Mouse (Mus musculus) cerebellum, adult 9-11 months (tissue): ENCODE measurements around the gene Dffa.
"Not testable (repeated sequence)": the region's sequence is repeated elsewhere in the genome, so short reads cannot be mapped to it uniquely, and the experiment has no call there.

Experiments
- DNase-seq: peaks from one replicate; pipeline ENCODE4 v3.0.0; 2022

Gene Dffa

GRCm38 (mm10) chr4:149099369-149100017, 4.5 kb upstream of the Dffa start, which contains the start of gene Pex14:
Pex14 (minus strand) TSS chr4:149099876.
- peak; percentile 91 for DNase-seq

DNA sequence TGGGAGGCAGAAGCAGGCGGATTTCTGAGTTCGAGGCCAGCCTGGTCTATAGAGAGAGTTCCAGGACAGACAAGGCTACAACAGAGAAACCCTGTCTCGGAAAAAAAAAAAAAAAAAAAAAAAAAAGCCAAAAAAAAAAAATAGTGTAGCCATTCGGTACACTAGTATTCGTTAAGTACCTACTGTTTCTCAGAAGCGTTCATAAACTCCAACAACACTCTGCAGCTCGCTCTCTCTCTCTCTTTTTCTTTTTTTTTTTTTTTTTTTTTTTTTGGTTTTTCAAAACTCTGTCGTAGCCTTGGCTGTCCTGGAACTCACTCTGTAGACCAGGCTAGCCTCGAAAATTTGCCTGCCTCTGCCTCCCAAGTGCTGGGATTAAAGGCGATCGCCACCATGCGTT, 3.5 kb upstream of the Dffa start:
- not testable (repeated sequence) for DNase-seq

GRCm38 (mm10) chr4:149101456-149101855, 2.5 kb upstream of the Dffa start:
- DNase-seq = peak; percentile 37

GRCm38 (mm10) chr4:149119978-149120562, 16.1 kb downstream of the Dffa start:
- DNase-seq = not testable (repeated sequence)

GRCm38 (mm10) chr4:149123432-149123831, 19.5 kb downstream of the Dffa start:
- DNase-seq = no peak

GRCm38 (mm10) chr4:149125341-149126114, 21.6 kb downstream of the Dffa start:
- DNase-seq = no peak

- DNase-seq = no peak
These were observed 22.2 kb downstream of the Dffa start for GRCm38 (mm10) chr4:149126115-149126509.

GRCm38 (mm10) chr4:149126663-149127062, 22.7 kb downstream of the Dffa start, which contains the start of gene Cort:
Cort (minus strand) TSS chr4:149126763.
- no peak for DNase-seq

DNA sequence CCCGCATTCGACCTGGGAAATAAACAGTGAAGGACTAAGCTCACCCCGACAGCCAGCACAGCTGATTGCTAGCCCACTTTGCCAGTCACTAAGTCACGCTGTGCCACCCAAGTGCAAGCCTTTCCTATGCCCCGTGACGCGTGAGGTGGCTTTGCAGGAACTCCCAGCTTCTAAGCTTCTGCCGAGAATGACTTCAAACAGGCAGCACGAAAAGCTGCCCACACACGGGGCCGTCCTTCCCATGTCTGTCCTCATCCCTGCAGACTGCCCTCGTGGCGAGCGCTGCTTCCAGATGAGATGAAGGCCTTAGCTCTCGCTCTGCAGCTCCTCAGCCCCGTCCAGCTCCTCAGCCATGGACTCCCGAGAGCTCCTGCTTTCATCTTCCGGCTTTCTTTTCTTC, 24.5 kb downstream of the Dffa start:
- DNase-seq = no peak

GRCm38 (mm10) chr4:149131021-149131752, 27.2 kb downstream of the Dffa start:
- DNase-seq = no peak

DNA sequence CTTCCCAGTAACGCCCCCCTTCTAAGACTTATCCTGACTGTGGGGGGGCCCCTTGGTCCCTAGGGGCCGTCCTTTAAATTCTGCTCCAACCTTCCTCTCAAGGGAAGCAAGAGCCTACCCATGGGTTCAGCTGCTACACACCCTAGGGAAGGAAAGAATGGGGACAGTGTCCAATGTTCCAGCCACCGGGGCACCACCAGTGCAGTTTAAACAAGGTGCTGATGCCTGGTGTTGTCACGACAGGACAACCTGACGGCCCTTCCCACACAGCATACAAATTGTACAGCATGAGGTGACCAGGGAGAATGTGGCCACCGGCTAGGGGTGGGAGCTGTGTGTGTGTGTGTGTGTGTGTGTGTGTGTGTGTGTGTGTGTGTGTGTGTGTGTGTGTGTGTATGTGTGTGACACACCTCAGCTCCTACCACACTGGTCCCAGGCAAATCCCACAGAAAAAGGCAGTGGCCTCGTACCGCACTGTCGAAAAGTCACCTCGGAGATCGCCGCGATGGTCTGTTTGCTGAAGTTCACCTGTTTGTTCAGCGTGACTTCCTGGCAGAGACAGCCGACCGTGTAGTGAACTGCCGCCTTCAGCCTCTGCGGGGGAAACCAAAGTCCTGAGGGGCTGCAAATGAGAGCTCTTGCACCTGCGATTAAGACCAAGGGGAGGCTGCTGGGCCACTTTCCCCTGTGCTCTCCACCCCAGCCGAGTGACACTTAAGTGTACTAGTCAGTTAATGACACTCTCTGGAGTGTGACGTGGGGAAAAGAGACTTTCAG, 28.0 kb downstream of the Dffa start:
- DNase-seq = no peak

DNA sequence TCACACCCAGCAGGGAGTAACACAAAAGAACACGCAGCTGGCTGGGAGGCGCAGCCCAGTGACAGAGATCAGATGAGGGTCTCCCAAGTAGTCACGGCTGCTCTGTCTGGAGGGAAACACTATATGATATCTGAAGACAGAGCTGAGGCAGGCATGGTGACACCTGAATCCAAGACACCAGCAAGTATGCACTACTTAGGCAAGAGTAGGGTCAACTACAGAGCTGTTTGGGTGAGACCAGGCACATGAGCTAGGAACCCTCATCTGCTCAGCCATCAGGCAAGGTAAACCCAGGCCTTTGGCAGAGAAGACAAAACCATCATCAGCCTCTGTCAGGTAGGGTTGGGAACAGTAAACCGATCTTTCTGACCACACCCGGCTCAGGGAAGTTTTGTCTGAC, 29.4 kb downstream of the Dffa start:
- DNase-seq = no peak

DNA sequence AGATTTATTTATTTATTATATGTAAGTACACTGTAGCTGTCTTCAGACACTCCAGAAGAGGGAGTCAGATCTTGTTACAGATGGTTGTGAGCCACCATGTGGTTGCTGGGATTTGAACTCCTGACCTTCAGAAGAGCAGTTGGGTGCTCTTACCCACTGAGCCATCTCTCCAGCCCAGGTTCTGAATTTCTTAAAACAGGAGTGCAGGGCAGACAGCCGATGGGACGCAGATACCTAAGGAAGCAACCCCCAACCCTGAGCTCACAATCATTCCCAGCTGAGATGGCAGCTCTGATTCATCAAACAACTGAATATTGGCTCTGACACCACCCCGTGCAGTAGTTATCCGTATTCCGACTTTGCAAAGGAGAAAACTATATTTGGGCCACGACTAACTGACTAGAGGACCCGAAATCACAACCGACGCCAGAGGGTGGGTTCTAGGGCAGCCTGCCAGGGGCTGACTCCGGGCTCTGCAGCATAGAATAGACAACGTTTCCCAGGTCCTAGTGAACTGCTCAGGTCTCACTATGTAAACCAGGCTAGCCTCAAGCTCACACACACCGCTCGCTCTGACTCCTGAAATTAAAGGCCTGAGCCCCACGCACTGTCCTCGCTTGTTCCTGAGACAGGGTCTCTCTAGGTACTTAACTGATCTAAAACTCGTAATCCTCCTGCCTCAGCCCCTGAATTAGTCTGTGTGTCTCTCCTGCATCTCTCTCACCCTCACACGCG, 32.3 kb downstream of the Dffa start:
- peak; percentile 30 for DNase-seq

- peak; percentile 90 for DNase-seq
These were observed 33.2 kb downstream of the Dffa start, which contains the start of gene Cenps for GRCm38 (mm10) chr4:149136982-149137770. Cenps (minus strand) TSS chr4:149137629.

DNA sequence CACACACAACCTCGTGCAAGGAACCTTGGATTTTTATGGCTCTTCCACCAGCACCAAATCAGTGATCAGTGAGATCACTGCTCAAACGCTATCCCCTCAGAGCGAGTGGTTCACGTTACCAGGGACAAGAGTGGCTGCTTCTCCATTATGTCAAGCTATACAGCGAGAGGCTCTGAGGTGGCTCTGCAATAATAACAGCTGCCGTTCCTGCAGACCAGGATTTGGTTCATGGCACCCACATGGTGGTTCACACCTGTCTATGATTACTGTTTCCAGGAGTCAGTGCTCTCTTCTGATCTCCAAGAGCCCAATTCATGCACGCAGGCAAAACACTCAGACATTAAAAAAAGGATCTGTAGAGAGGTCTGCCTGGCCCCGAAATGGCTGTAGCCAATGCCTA, 34.6 kb downstream of the Dffa start:
- DNase-seq = no peak

DNA sequence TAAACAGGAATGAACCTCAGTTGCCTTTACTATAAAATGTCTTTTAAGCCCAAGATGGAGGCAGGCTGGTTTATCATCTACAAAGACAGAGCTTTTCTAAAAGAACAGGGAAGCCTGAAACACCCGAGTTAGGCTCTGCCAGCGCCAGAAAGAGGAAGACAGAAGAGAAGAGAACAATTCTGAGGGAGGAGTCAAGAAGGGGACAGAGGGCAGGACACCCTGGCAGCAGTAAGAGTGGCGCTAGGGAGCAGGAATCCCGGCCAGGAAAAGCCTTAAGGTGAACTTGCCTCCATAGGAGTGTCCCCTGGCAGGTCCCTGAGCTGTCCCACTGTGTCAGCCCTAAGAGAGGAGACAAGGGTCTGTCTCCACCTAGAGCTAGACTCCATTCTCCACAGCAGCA, 39.6 kb downstream of the Dffa start:
- DNase-seq = no peak

- peak; percentile 76 for DNase-seq
These were observed 40.5 kb downstream of the Dffa start for GRCm38 (mm10) chr4:149144459-149144858.

GRCm38 (mm10) chr4:149145151-149145550, 41.2 kb downstream of the Dffa start:
- DNase-seq = no peak

- no peak for DNase-seq
These were observed 43.6 kb downstream of the Dffa start for GRCm38 (mm10) chr4:149147528-149147927.

DNA sequence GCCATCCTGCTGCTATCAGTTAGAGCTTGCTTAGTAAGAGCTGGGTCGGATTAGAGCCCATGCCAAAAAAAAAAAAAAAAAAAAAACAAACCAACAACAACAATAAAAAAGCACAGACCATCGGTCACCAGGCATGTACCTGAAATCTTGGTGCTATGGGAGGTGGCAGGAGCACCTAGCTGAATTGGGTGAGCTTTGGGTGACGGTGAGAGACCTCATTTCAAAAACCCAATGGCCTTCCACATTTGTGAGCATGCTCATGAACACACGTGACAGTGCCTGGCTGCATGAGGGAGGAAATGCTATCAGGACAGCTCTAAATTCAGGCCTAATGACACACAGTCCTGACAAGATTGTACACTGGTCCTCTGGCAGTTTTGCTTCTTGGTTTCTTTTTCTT, 44.1 kb downstream of the Dffa start:
- DNase-seq = no peak

DNA sequence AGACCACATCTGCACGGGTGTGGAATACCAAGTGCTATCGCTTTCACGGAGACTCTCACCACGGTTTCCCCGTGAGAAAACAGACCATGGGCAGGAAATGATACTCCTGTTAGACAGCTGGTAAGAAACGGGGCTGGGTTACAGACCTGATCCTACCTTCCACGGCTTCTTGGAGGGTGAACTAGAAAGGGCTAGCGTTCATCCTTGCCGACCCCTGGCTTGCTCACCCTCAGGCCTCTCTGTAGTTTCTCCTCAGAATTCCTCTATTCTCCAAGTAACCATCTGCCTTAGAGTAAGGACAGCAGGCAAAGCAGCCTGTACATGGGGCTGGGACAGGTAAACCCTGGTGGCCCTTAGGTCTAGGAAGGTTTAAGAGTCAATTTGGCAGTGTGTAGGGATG, 45.2 kb downstream of the Dffa start:
- no peak for DNase-seq
